Mouse (Mus musculus) kidney, embryonic 16.5 days (tissue): ENCODE results near the gene Barx1. TPM values are rescaled to one million over a fixed set of nuclear protein-coding genes. Genes with fewer than 3 reads are reported as not detected.

Experiments used
- ATAC-seq: fragments of 200-750 bp; cut with Nextera tagmentation; 2 replicates; pipeline ENCODE4 v1.8.0; 2017; ENCODE audit warnings: moderate TSS enrichment; ENCODE audit not compliant: low FRiP score, low TSS enrichment
- H3K27ac ChIP-seq: fragments of 300-500 bp; sonication (generic); 2 replicates; pipeline ENCODE4 v1.5.1; 2014; ENCODE audit warnings: low read length
- H3K27me3 ChIP-seq: fragments of 300-500 bp; sonication (generic); 2 replicates; pipeline ENCODE4 v1.6.1; 2014; ENCODE audit warnings: low read length, control low read depth, mixed read lengths; ENCODE audit not compliant: insufficient read depth
- H3K36me3 ChIP-seq: fragments of 300-500 bp; sonication (generic); 2 replicates; pipeline ENCODE4 v1.6.1; 2014; ENCODE audit warnings: low read length, control low read depth, mixed read lengths; ENCODE audit not compliant: insufficient read depth
- H3K4me1 ChIP-seq: fragments of 300-500 bp; sonication (generic); 2 replicates; pipeline ENCODE4 v1.6.1; 2014; ENCODE audit warnings: low read length, control low read depth, mixed read lengths; ENCODE audit not compliant: insufficient read depth
- H3K4me2 ChIP-seq: fragments of 300-500 bp; sonication (generic); replicated peaks from 2 replicates; pipeline ENCODE4 v1.6.1; 2014; ENCODE audit warnings: low read depth, low read length
- H3K4me3 ChIP-seq: fragments of 300-500 bp; sonication (generic); 2 replicates; pipeline ENCODE4 v1.5.1; 2014; ENCODE audit warnings: mild to moderate bottlenecking, low read length
- H3K9ac ChIP-seq: fragments of 300-500 bp; sonication (generic); replicated peaks from 2 replicates; pipeline ENCODE4 v1.6.1; 2014; ENCODE audit warnings: low read length
- H3K9me3 ChIP-seq: fragments of 300-500 bp; sonication (generic); 2 replicates; pipeline ENCODE4 v1.6.1; 2016; ENCODE audit warnings: low read length, control low read depth
- WGBS: fragments of 180-500 bp; shearing (Covaris S2); extraction: QIAGEN DNeasy Blood & Tissue Kit; methylation state at CpG from one replicate; pipeline ENCODE4 v1.1.7; 2014; 5-methylcytosine and 5-hydroxymethylcytosine counted together
- polyA plus RNA-seq: library from polyadenylated mRNA; unstranded; fragments of >200 nt; fragmentation: Nextera tagmentation; extraction: Ambion mirVana; gene quantifications from 2 replicates; pipeline ENCODE4 v1.2.1, GENCODE M21; 2015

Barx1 gene
- polyA plus RNA-seq, 1 experiment from 2014 or later = 0.11 TPM

GRCm38 (mm10) chr13:48706385-48706951, 43.7 kb downstream of the Barx1 start:
- Histone ChIP-seq H3K4me1 (peaks cover 4% of the 10 kb centered on the region; the same call in 1 of the 2 replicates), H3K27me3 (no peaks in the 10 kb centered on the region), H3K36me3 (no peaks in the 10 kb centered on the region), H3K4me3 (peak overlapping the region; percentile 49), H3K4me2 (peak overlapping the region; percentile 61), H3K9ac (peak overlapping the region; percentile 37; the same call in 1 of the 2 replicates), H3K27ac (no peak overlapping the region), H3K9me3 (no peaks in the 10 kb centered on the region)
- ATAC-seq = peak; percentile 86
- WGBS = 1% methylated on average over 21 of the region's 21 CpGs

- H3K4me2 ChIP-seq = no peak overlapping the region
- H3K27ac ChIP-seq = no peak overlapping the region
- H3K36me3 ChIP-seq = no peaks in the 10 kb centered on the region
- H3K4me3 ChIP-seq = no peak overlapping the region
- ATAC-seq = no peak
- H3K27me3 ChIP-seq = no peaks in the 10 kb centered on the region
- no peak overlapping the region for H3K9ac ChIP-seq
- 73% methylated on average over 2 of the region's 2 CpGs for WGBS
- H3K9me3 ChIP-seq = no peaks in the 10 kb centered on the region
- H3K4me1 ChIP-seq = no peaks in the 10 kb centered on the region
Observed at GRCm38 (mm10) chr13:48712675-48713074, 49.9 kb downstream of the Barx1 start.

- Histone ChIP-seq H3K36me3 (no peaks in the 10 kb centered on the region), H3K9ac (no peak overlapping the region), H3K9me3 (no peaks in the 10 kb centered on the region), H3K27ac (no peak overlapping the region), H3K27me3 (no peaks in the 10 kb centered on the region), H3K4me2 (no peak overlapping the region), H3K4me1 (no peaks in the 10 kb centered on the region), H3K4me3 (no peak overlapping the region)
- 51% methylated on average over 4 of the region's 4 CpGs for WGBS
- no peak for ATAC-seq
Observed at GRCm38 (mm10) chr13:48716075-48716474, 53.3 kb downstream of the Barx1 start.

Other genes starting within 250 kb of the Barx1 start
- gene Zfp169, start 149.5 kb upstream of the Barx1 start, polyA plus RNA-seq = 4.1 and 4.2 TPM in 2 replicates
- gene A830005F24Rik, start 149.4 kb upstream of the Barx1 start, polyA plus RNA-seq = 0.76 and 1.8 TPM in 2 replicates
- gene Ptpdc1, start 37.3 kb upstream of the Barx1 start, polyA plus RNA-seq = 11.4 and 12.3 TPM in 2 replicates
- gene Phf2, start 208.1 kb downstream of the Barx1 start, polyA plus RNA-seq = 7.0 and 7.9 TPM in 2 replicates